Mouse (Mus musculus) small intestine, adult 2 months (tissue): ENCODE measurements around the gene Map3k11. TPM values are rescaled to one million over a fixed set of nuclear protein-coding genes. Genes with fewer than 3 reads are reported as not detected.

Experiments
- H3K27ac ChIP-seq: fragments of 200-500 bp; 2 replicates; pipeline ENCODE4 v1.5.1; 2012; ENCODE audit warnings: low read depth, low read length, control low read depth, inconsistent platforms; ENCODE audit not compliant: insufficient read depth
- H3K27me3 ChIP-seq: fragments of 200-500 bp; 2 replicates; pipeline ENCODE4 v1.6.1; 2012; ENCODE audit warnings: mild to moderate bottlenecking, moderate library complexity, low read length, inconsistent platforms; ENCODE audit not compliant: control insufficient read depth, insufficient read depth
- H3K36me3 ChIP-seq: fragments of 200-500 bp; 2 replicates; pipeline ENCODE4 v1.6.1; 2012; ENCODE audit warnings: mild to moderate bottlenecking, low read length, control low read depth, inconsistent platforms; ENCODE audit not compliant: control insufficient read depth, insufficient read depth
- H3K4me1 ChIP-seq: fragments of 200-500 bp; 2 replicates; pipeline ENCODE4 v1.6.1; 2012; ENCODE audit warnings: low read length, inconsistent platforms, mixed read lengths; ENCODE audit not compliant: control insufficient read depth, insufficient read depth, insufficient read length
- H3K4me3 ChIP-seq: fragments of 200-500 bp; 2 replicates; pipeline ENCODE4 v1.5.1; 2012; ENCODE audit warnings: low read depth, mild to moderate bottlenecking, control low read depth, inconsistent platforms, low read length, moderate library complexity
- CTCF ChIP-seq: fragments of 200-500 bp; IDR thresholded peaks from 2 replicates; pipeline ENCODE4 v1.5.1; 2012; ENCODE audit warnings: low read depth, mild to moderate bottlenecking, control low read depth, inconsistent platforms, low read length, moderate library complexity, mixed read lengths; ENCODE audit not compliant: insufficient replicate concordance, insufficient read length; ENCODE audit errors: extremely low read depth
- POLR2A ChIP-seq: fragments of 200-500 bp; IDR thresholded peaks from 2 replicates; pipeline ENCODE4 v1.6.1; 2012; ENCODE audit warnings: low read depth, mild to moderate bottlenecking, control low read depth, inconsistent platforms, low read length, moderate library complexity
- WGBS: fragments of 180-500 bp; shearing (Covaris S2); methylation state at CpG from one replicate; pipeline ENCODE4 v1.1.7; 2018; 5-methylcytosine and 5-hydroxymethylcytosine counted together
- polyA plus RNA-seq: library from polyadenylated mRNA; depleted of rRNA; stranded (reverse); fragments of >200 nt; gene quantifications from 2 replicates; pipeline ENCODE4 v1.2.3, GENCODE M21; 2012

Map3k11 gene
- polyA plus RNA-seq, 1 experiment = 169 TPM

GRCm38 (mm10) chr19:5740320-5741317 is 52.1 kb downstream of the Map3k11 start, which contains the start of gene Ltbp3:
Gene Ltbp3, plus strand, starts transcription at chr19:5740904.
- H3K4me3 ChIP-seq = peak within 1 kb of the TSS; percentile 61

GRCm38 (mm10) chr19:5741641-5742240 is 53.2 kb downstream of the Map3k11 start:
- TF ChIP-seq POLR2A = peak; percentile 18; the same call in 1 of the 2 replicates
- no peak for TF ChIP-seq CTCF
- Histone ChIP-seq H3K27ac (peak overlapping the region; percentile 59), H3K4me1 (peaks cover 12% of the 10 kb centered on the region), H3K36me3 (no peaks in the 10 kb centered on the region), H3K27me3 (peaks cover 33% of the 10 kb centered on the region), H3K4me3 (peak overlapping the region; percentile 61)
- under 1% methylated on average over 52 of the region's 55 CpGs for WGBS

More at GRCm38 (mm10) chr19:5740320-5741317, 52.1 kb downstream of the Map3k11 start, which contains the start of gene Ltbp3:
- TF ChIP-seq POLR2A = no peak
- no peak for TF ChIP-seq CTCF
- Histone ChIP-seq H3K27ac (peak within 1 kb of the TSS; percentile 59), H3K27me3 (peaks cover 27% of the 10 kb centered on the region), H3K4me1 (peaks cover 6% of the 10 kb centered on the region), H3K36me3 (no peaks in the 10 kb centered on the region)
- WGBS = 60% methylated on average over 14 of the region's 14 CpGs

GRCm38 (mm10) chr19:5742241-5742641 is 53.7 kb downstream of the Map3k11 start:
- H3K27ac ChIP-seq = 0 out of 2 replicates have a peak overlapping the region, but pooled peaks have one; percentile 4

GRCm38 (mm10) chr19:5743576-5743975 is 55.0 kb downstream of the Map3k11 start:
- WGBS = 64% methylated on average over 5 of the region's 5 CpGs

More at GRCm38 (mm10) chr19:5742241-5742641, 53.7 kb downstream of the Map3k11 start:
- 14% methylated on average over 32 of the region's 32 CpGs for WGBS
- H3K36me3 ChIP-seq = no peaks in the 10 kb centered on the region
- peaks cover 13% of the 10 kb centered on the region for H3K4me1 ChIP-seq
- no peak for TF ChIP-seq POLR2A
- TF ChIP-seq CTCF = no peak
- H3K27me3 ChIP-seq = peaks cover 33% of the 10 kb centered on the region
- peak overlapping the region; percentile 61 for H3K4me3 ChIP-seq

GRCm38 (mm10) chr19:5745756-5746710 is 57.5 kb downstream of the Map3k11 start:
- H3K27me3 ChIP-seq = peaks cover 23% of the 10 kb centered on the region
- no peak overlapping the region for H3K27ac ChIP-seq
- 20% methylated on average over 36 of the region's 36 CpGs for WGBS
- H3K4me1 ChIP-seq = peaks cover 13% of the 10 kb centered on the region
- H3K36me3 ChIP-seq = no peaks in the 10 kb centered on the region
- H3K4me3 ChIP-seq = no peak overlapping the region
- no peak for TF ChIP-seq CTCF

More at GRCm38 (mm10) chr19:5743576-5743975, 55.0 kb downstream of the Map3k11 start:
- Histone ChIP-seq H3K36me3 (no peaks in the 10 kb centered on the region), H3K27ac (no peak overlapping the region), H3K27me3 (peaks cover 36% of the 10 kb centered on the region), H3K4me3 (no peak overlapping the region), H3K4me1 (peaks cover 13% of the 10 kb centered on the region)
- no peak for TF ChIP-seq POLR2A
- TF ChIP-seq CTCF = no peak

GRCm38 (mm10) chr19:5746907-5747363 is 58.4 kb downstream of the Map3k11 start:
- Histone ChIP-seq H3K27me3 (peaks cover 20% of the 10 kb centered on the region), H3K4me1 (peaks cover 8% of the 10 kb centered on the region), H3K4me3 (no peak overlapping the region), H3K27ac (no peak overlapping the region), H3K36me3 (no peaks in the 10 kb centered on the region)
- WGBS = 34% methylated on average over 12 of the region's 12 CpGs
- TF ChIP-seq CTCF (no peak), POLR2A (no peak)
